Mouse (Mus musculus) MEL (cell line): ENCODE data around the gene Rif1.

Experiments used
- BHLHE40 ChIP-seq: IDR thresholded peaks from 2 replicates; pipeline ENCODE4 v1.6.1; 2012; ENCODE audit warnings: low read depth, mild to moderate bottlenecking, inconsistent platforms, low read length, improper control_type of control experiment, borderline replicate concordance
- CTCF ChIP-seq, 3 experiments: IDR thresholded peaks in 2 of 3; conservative IDR thresholded peaks in 1 of 3; 2 replicates each; pipeline ENCODE4 v1.5.1; 2011 to 2012; ENCODE audit warnings: low read length in 3 of 3, low read depth in 2 of 3, mild to moderate bottlenecking in 2 of 3, improper control_type of control experiment in 1 of 3, inconsistent platforms in 1 of 3, mixed read lengths in 1 of 3, moderate library complexity in 1 of 3; ENCODE audit not compliant: control insufficient read depth in 1 of 3, insufficient read depth in 1 of 3, poor library complexity in 1 of 3, severe bottlenecking in 1 of 3
- ELF1 ChIP-seq: IDR thresholded peaks from 2 replicates; pipeline ENCODE4 v1.6.1; 2014; ENCODE audit warnings: low read depth, mild to moderate bottlenecking, inconsistent platforms, low read length, improper control_type of control experiment, moderate library complexity
- EP300 ChIP-seq, 2 experiments: IDR thresholded peaks; 2 replicates each; pipeline ENCODE4 v1.6.1; 2011; ENCODE audit warnings: improper control_type of control experiment in 2 of 2, low read length in 2 of 2, low read depth in 1 of 2, mild to moderate bottlenecking in 1 of 2
- ETS1 ChIP-seq: IDR thresholded peaks from 2 replicates; pipeline ENCODE4 v1.6.1; 2012; ENCODE audit warnings: low read depth, mild to moderate bottlenecking, inconsistent platforms, low read length, improper control_type of control experiment, moderate library complexity
- MAFK ChIP-seq: IDR thresholded peaks from 2 replicates; pipeline ENCODE4 v1.6.1; 2011; ENCODE audit warnings: low read depth, mild to moderate bottlenecking, low read length, improper control_type of control experiment, borderline replicate concordance
- MYC ChIP-seq: IDR thresholded peaks from 2 replicates; pipeline ENCODE4 v1.6.1; 2011; ENCODE audit warnings: low read depth, mild to moderate bottlenecking, low read length, improper control_type of control experiment, moderate library complexity
- POLR2A ChIP-seq, 2 experiments: IDR thresholded peaks; 2 replicates each; pipeline ENCODE4 v1.6.1; 2011 to 2012; ENCODE audit warnings: low read length in 2 of 2, mild to moderate bottlenecking in 2 of 2, control low read depth in 1 of 2, improper control_type of control experiment in 1 of 2, low read depth in 1 of 2, moderate library complexity in 1 of 2; ENCODE audit not compliant: control insufficient read depth in 1 of 2, insufficient read depth in 1 of 2, poor library complexity in 1 of 2
- SIN3A ChIP-seq: IDR thresholded peaks from 2 replicates; pipeline ENCODE4 v1.6.1; 2012; ENCODE audit warnings: low read length, improper control_type of control experiment, inconsistent platforms
- TAL1 ChIP-seq: IDR thresholded peaks from 2 replicates; pipeline ENCODE4 v1.6.1; 2012; ENCODE audit warnings: mild to moderate bottlenecking, inconsistent platforms, low read length, moderate library complexity, mixed read lengths
- USF1 ChIP-seq: IDR thresholded peaks from 2 replicates; pipeline ENCODE4 v1.6.1; 2014; ENCODE audit warnings: low read depth, mild to moderate bottlenecking, inconsistent platforms, low read length, improper control_type of control experiment, moderate library complexity

DNA sequence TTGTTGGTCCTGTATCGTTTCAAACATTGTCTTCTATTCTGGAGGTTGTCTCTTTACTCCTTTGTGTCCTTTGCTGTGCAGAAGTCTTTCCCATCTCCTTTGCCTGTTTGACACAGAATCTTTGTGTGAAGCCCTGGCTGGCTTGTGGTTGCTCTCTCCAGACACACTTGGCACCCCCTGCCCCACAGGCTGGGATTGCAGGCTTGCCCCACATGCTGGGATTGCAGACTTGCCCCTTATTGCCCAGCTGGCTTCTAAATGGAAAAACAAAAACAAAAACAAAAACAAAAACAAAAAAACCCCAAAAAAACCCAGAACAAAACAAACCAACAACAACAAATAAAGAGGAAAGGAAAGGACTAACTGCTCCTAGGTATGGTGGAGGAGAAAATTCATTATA, 4.0 kb upstream of the Rif1 start:
- TF ChIP-seq ETS1 (no peak), POLR2A (IDR thresholded peaks at IDR 0.05; ENCODE audit: control insufficient read depth in 1 of 2, insufficient read depth in 1 of 2, low read depth in 1 of 2, low read length in 2 of 2, poor library complexity in 1 of 2) (no peak), EP300 (IDR thresholded peaks at IDR 0.05; ENCODE audit: low read depth in 1 of 2, low read length in 2 of 2) (no peak), SIN3A (no peak), TAL1 (no peak), CTCF (IDR thresholded peaks at IDR 0.05 in 2 of 3, conservative IDR thresholded peaks at IDR 0.05 in 1 of 3; ENCODE audit: control insufficient read depth in 1 of 3, insufficient read depth in 1 of 3, low read depth in 2 of 3, low read length in 3 of 3, poor library complexity in 1 of 3, severe bottlenecking in 1 of 3) (no peak), MAFK (no peak), MYC (no peak), USF1 (no peak), BHLHE40 (no peak), ELF1 (no peak)
